Mouse (Mus musculus) stomach, adult 2 months (tissue): ENCODE data around the gene Zkscan4. TPM values are rescaled to one million over a fixed set of nuclear protein-coding genes. Genes with fewer than 3 reads are reported as not detected.

Experiments used
- polyA plus RNA-seq: library from polyadenylated mRNA; depleted of rRNA; stranded (reverse); fragments of >200 nt; gene quantifications from 2 replicates; pipeline ENCODE4 v1.2.3, GENCODE M21; 2012; rRNA removed

The Zkscan4 gene
- polyA plus RNA-seq = 0.05 and 0.26 TPM in 2 replicates

DNA sequence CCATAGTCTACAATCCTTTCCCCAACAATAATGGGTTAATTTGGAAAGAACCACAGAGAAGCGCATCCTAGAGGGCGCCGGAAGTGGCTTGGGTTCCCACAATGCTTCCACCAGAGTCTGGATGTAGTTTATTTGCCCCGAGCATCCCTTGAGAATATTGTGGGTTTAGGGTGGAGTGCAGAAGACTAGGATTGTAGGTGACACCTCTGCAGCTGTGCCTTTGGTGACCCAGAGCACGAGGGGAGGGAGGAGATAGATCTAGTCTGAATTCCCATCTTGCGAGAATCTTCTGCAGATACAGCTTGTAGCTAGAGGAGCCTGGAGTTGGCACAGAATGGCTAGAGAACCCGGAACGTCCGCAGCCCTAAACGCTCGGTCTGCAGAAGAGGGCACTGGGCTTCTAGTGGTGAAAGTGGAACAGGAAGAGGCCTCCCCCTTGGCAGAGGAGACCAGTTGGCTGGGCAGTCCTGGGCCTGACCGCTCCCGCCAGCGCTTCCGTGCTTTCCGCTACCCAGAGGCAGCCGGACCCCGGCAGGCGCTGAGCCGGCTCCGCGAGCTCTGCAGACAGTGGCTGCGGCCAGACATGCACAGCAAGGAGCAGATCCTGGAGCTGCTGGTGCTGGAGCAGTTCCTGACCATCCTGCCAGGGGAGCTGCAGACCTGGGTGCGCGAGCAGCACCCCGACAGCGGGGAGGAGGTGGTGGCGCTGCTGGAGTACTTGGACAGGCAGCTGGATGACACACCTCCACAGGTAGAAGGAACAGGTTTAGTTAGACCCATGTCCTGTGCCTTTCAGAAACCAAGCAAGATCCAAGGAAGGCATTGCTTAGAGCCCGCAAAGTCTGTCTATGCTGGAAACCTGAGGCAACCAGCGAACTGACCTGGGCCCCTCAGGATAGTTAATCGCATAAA is at the start of gene Zkscan4, which contains the start of gene Gm10065:
Gene Zkscan4, plus strand, starts transcription at position 149 of the 912 bp plus-strand sequence.
Gene Gm10065, minus strand, starts transcription at position 683 of the 912 bp plus-strand sequence.

DNA sequence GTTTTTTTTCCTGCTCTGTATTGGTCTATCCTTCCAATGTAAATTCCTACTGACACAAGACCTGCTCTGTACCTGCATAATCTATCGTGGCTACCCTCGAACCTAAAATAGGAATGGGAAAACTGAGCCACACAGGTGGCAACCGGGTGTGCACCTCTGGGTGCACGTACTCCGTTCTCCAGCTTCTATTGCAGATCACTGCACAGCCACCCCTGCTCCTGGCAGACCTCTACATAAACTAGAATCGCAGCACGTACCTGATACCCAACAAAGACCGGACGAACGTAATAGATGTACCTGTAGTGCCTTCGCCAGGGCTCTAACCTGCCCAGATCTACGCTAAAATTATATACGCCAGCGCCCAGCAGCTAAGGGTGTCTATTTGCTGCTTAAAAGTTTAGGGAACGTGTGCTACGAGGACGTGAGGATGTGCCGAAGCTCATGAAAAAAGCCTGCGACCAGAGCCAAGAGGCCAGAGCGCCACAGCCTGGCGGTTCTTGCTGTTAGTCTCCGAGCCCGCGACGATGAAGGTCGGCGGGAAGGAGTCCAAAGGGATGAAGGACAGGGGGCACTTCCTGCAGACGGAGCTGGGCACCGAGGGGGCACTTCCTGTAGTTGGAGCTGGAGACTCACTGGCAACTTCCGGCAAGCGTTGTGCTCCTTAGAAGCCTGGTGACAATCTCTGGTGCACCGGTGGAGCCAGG is 38.1 kb upstream of the Zkscan4 start, which contains the start of gene Pgbd1:
Gene Pgbd1, minus strand, starts transcription at position 556 of the 704 bp plus-strand sequence.

DNA sequence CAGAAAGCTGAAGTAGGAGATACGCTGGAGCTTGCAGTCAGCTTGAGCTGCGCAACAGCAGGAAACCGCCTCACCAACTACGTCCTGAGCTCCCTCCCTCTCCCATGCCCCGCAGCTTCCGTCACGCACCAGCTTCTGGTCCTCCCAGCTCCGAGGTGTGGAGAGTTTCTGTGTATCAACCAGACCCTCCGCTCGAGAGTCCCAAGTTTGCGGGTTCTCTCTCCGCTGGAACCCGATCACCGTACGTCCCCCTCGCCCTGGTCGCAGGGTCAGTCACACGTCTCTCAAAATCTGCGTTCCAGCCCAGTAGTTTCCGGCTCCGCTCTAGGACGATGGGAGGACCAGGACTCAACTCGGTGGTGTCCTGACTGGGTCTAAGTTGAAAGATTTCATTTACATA is 25.3 kb upstream of the Zkscan4 start, which contains the start of gene Zscan26:
Gene Zscan26, minus strand, starts transcription at position 282 of the 400 bp plus-strand sequence.

DNA sequence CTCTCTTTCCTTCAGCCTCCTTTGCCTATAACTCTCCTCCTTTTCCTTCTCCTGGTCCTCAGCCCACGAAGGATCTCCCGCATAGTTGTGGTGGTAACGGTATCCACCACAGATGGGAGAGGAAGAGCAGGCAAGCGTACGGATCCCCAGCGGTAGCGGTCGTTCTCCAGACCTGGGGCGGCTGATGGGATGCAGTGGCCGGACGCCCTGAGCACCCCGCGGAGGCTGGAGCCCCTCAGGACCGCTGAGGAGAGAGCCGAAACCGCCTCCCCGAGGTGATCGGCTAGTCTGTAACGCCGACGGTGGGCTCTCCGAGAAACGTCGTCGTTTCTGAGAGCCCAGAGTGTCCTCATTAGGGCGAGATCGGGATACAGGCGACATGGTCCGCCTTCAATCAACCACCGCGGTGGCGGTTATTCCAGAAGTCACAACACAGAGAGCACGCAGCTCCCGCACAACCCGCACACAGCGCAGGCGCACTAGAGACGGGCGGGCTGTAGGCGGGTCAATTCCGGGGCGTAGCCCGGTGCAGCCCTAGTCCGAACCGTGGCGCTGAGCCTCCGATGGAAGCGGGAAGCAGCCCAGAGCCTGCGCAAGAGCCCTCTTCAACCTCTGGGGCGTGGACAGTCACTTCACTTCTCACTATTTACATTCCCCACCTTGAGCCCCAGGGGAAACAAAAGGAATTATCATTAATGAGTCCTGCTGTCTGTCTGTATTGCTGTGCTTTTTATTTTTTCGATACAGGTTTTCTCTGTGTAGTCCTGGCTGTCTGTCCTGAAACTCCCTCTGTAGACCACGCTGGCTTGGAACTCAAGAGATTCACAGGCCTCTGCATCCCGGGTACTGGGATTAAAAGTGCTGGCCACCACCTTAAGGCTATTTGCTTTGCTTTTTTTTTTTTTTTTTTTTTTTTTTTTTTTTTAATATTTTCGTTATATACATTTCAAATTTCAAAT is 10.4 kb upstream of the Zkscan4 start, which contains the start of gene Nkapl:
Gene Nkapl, minus strand, starts transcription at position 449 of the 959 bp plus-strand sequence.

DNA sequence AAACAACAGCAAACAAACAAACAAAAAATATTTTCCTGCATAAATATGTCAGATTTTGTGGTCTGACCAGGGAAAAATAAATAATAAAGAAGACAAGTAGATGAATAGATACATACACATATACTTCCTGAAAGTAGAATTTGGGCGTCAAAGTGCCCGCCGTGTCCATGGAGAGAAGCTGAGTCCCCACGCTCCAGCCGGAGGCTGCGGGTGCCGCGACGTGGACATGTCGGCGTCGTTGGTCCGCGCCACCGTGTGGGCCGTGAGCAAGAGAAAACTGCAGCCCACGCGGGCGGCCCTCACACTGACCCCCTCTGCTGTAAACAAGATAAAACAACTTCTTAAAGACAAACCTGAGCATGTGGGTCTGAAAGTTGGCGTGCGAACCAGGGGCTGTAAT is 16.4 kb downstream of the Zkscan4 start, which contains the start of gene AK157302:
Gene AK157302, plus strand, starts transcription at position 144 of the 400 bp plus-strand sequence.

DNA sequence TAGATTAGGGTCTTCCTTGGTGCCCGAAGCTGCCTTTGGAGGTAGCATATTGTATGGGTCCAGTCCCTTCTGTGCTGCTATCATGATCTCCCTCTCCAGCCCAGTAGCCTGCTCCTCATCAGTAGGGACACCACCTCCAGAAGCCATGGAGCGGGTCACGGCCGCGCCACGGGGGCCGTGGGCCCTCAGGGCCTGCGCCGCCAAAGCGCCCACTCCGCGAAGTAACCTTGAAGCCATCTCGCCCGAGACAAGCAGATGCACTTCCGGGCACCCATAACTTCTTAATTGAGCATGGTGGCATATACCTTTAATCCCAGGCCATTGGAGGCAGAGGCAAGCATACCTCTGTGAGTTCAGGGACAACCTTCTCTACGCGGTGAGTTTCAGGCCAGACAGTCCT is 22.5 kb downstream of the Zkscan4 start, which contains the start of gene Gm11273:
Gene Gm11273, minus strand, starts transcription at position 237 of the 400 bp plus-strand sequence.

DNA sequence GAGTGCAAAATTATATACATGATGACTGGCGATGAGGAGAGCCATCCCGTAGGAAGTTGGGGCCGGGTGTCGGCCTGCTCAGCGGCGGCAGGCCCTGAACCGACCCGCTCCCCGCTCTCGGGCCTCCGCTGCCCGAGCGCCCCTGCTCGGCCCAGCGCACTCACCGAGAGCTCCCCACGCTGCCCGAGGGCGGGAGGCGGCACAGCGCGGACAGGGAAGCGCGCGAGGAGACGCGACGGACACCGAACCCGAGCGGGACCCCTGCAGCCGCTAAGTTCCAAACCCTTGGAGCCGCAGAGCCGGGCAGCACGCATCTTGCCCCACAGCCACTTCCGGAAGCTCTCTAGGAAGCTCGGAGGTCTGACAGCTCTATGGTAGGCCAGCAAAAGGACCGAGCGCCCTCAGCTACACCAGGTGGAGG is 52.1 kb downstream of the Zkscan4 start, which contains the start of gene Zkscan8:
Gene Zkscan8, minus strand, starts transcription at position 340 of the 421 bp plus-strand sequence.

Other genes starting within 250 kb of the Zkscan4 start
- gene Gpx5, start 186.2 kb upstream of the Zkscan4 start, polyA plus RNA-seq = 3.3 TPM in 1 of 2 replicates, not detected in the other
- gene Gpx6, start 166.8 kb upstream of the Zkscan4 start, polyA plus RNA-seq = not detected in 2 replicates
- not detected in 2 replicates for gene Olfr1367, start 132.0 kb upstream of the Zkscan4 start, polyA plus RNA-seq
- 0.09 and 0.19 TPM in 2 replicates for gene Zscan12, start 116.1 kb upstream of the Zkscan4 start, polyA plus RNA-seq
- 4.7 and 5.7 TPM in 2 replicates for gene Zkscan3, start 76.2 kb upstream of the Zkscan4 start, polyA plus RNA-seq
- 0.15 TPM in 1 of 2 replicates, not detected in the other for gene Pgbd1, start 37.8 kb upstream of the Zkscan4 start, polyA plus RNA-seq
- gene Zscan26, start 25.2 kb upstream of the Zkscan4 start, polyA plus RNA-seq = 0.71 and 1.9 TPM in 2 replicates
- 0.08 and 0.15 TPM in 2 replicates for gene Nkapl, start 10.4 kb upstream of the Zkscan4 start, polyA plus RNA-seq
- not detected in 2 replicates for gene Gm10065, start 534 bp downstream of the Zkscan4 start, polyA plus RNA-seq
- not detected in 2 replicates for gene AK157302, start 16.3 kb downstream of the Zkscan4 start, polyA plus RNA-seq
- 17.8 and 21.1 TPM in 2 replicates for gene Gm11273, start 22.5 kb downstream of the Zkscan4 start, polyA plus RNA-seq
- gene Zkscan8, start 52.2 kb downstream of the Zkscan4 start, polyA plus RNA-seq = 0.41 and 0.57 TPM in 2 replicates
- not detected in 2 replicates for gene Olfr1366, start 63.9 kb downstream of the Zkscan4 start, polyA plus RNA-seq
- gene Olfr1535, start 81.0 kb downstream of the Zkscan4 start, polyA plus RNA-seq = not detected in 2 replicates
- not detected in 2 replicates for gene Olfr1364, start 102.9 kb downstream of the Zkscan4 start, polyA plus RNA-seq
- not detected in 2 replicates for gene Olfr1362, start 135.1 kb downstream of the Zkscan4 start, polyA plus RNA-seq
- gene Olfr11, start 163.6 kb downstream of the Zkscan4 start, polyA plus RNA-seq = not detected in 2 replicates
- gene Olfr1361, start 184.5 kb downstream of the Zkscan4 start, polyA plus RNA-seq = not detected in 2 replicates
- gene Olfr1360, start 198.5 kb downstream of the Zkscan4 start, polyA plus RNA-seq = not detected in 2 replicates
- not detected in 2 replicates for gene Olfr1359, start 219.2 kb downstream of the Zkscan4 start, polyA plus RNA-seq
- gene Hist1h2bl, start 237.2 kb downstream of the Zkscan4 start, polyA plus RNA-seq = 2.0 and 2.3 TPM in 2 replicates
- gene Hist1h2ai, start 237.5 kb downstream of the Zkscan4 start, polyA plus RNA-seq = 10.0 and 28.4 TPM in 2 replicates
- gene Hist1h3h, start 238.8 kb downstream of the Zkscan4 start, polyA plus RNA-seq = 30.9 and 34.4 TPM in 2 replicates
- 0.27 and 2.2 TPM in 2 replicates for gene Hist1h2bm, start 243.1 kb downstream of the Zkscan4 start, polyA plus RNA-seq